Mouse (Mus musculus) forebrain, embryonic 16.5 days (tissue): ENCODE data around the gene Fhl3. TPM values are rescaled to one million over a fixed set of nuclear protein-coding genes. Genes with fewer than 3 reads are reported as not detected.

Experiments
- ATAC-seq: fragments of 200-750 bp; cut with Nextera tagmentation; 2 replicates; pipeline ENCODE4 v1.8.0; 2017; ENCODE audit warnings: mild to moderate bottlenecking, moderate library complexity
- H3K27ac ChIP-seq: fragments of 300-500 bp; sonication (generic); 2 replicates; pipeline ENCODE4 v1.5.1; 2014; ENCODE audit warnings: low read length, control low read depth
- H3K27me3 ChIP-seq: fragments of 300-500 bp; sonication (generic); replicated peaks from 2 replicates; pipeline ENCODE4 v1.6.1; 2014; ENCODE audit warnings: low read length; ENCODE audit not compliant: control insufficient read depth, insufficient read depth
- H3K36me3 ChIP-seq: fragments of 300-500 bp; sonication (generic); 2 replicates; pipeline ENCODE4 v1.6.1; 2014; ENCODE audit not compliant: control insufficient read depth, insufficient read depth
- H3K4me1 ChIP-seq: fragments of 300-500 bp; sonication (generic); replicated peaks from 2 replicates; pipeline ENCODE4 v1.6.1; 2014; ENCODE audit warnings: low read length; ENCODE audit not compliant: control insufficient read depth, insufficient read depth
- H3K4me2 ChIP-seq: fragments of 300-500 bp; sonication (generic); 2 replicates; pipeline ENCODE4 v1.6.1; 2014; ENCODE audit warnings: mild to moderate bottlenecking, low read length, control low read depth
- H3K4me3 ChIP-seq: fragments of 300-500 bp; sonication (generic); replicated peaks from 2 replicates; pipeline ENCODE4 v1.5.1; 2014; ENCODE audit warnings: mild to moderate bottlenecking, low read length, control low read depth
- H3K9ac ChIP-seq: fragments of 300-500 bp; sonication (generic); replicated peaks from 2 replicates; pipeline ENCODE4 v1.6.1; 2014; ENCODE audit warnings: low read depth, low read length, control low read depth
- H3K9me3 ChIP-seq: fragments of 300-500 bp; sonication (generic); 2 replicates; pipeline ENCODE4 v1.6.1; 2016; ENCODE audit warnings: low read length; ENCODE audit not compliant: control insufficient read depth
- WGBS: fragments of 180-500 bp; shearing (Covaris S2); extraction: QIAGEN DNeasy Blood & Tissue Kit; methylation state at CpG from one replicate; pipeline ENCODE4 v1.1.7; 2014; 5-methylcytosine and 5-hydroxymethylcytosine counted together
- polyA plus RNA-seq: library from polyadenylated mRNA; unstranded; fragments of >200 nt; fragmentation: Nextera tagmentation; extraction: Ambion mirVana; gene quantifications from 2 replicates; pipeline ENCODE4 v1.2.1, GENCODE M21; 2015

The Fhl3 gene
- polyA plus RNA-seq, 1 experiment from 2014 or later: 1.9 TPM

GRCm38 (mm10) chr4:124675037-124675436, 25.5 kb upstream of the Fhl3 start:
- Histone ChIP-seq H3K27ac (peak overlapping the region; percentile 33; the same call in 1 of the 2 replicates), H3K4me2 (no peak overlapping the region), H3K36me3 (peaks cover 8% of the 10 kb centered on the region), H3K9ac (no peak overlapping the region), H3K27me3 (no peaks in the 10 kb centered on the region; the same call in 1 of the 2 replicates), H3K4me3 (no peak overlapping the region), H3K4me1 (peaks cover 36% of the 10 kb centered on the region), H3K9me3 (no peaks in the 10 kb centered on the region)
- under 1% methylated on average over 4 of the region's 4 CpGs for WGBS
- ATAC-seq: no peak

GRCm38 (mm10) chr4:124675958-124676357, 24.5 kb upstream of the Fhl3 start:
- H3K27me3 ChIP-seq: no peaks in the 10 kb centered on the region; the same call in 1 of the 2 replicates
- no peak for ATAC-seq
- peaks cover 8% of the 10 kb centered on the region for H3K36me3 ChIP-seq
- 86% methylated on average over 6 of the region's 6 CpGs for WGBS
- H3K4me2 ChIP-seq: no peak overlapping the region
- peaks cover 36% of the 10 kb centered on the region for H3K4me1 ChIP-seq
- no peak overlapping the region for H3K9ac ChIP-seq
- no peak overlapping the region for H3K27ac ChIP-seq
- H3K4me3 ChIP-seq: no peak overlapping the region
- H3K9me3 ChIP-seq: no peaks in the 10 kb centered on the region

- no peaks in the 10 kb centered on the region for H3K4me1 ChIP-seq
- no peaks in the 10 kb centered on the region for H3K9me3 ChIP-seq
- no peak overlapping the region for H3K27ac ChIP-seq
- H3K4me2 ChIP-seq: no peak overlapping the region
- ATAC-seq: no peak
- 42% methylated on average over 7 of the region's 7 CpGs for WGBS
- peaks cover 23% of the 10 kb centered on the region for H3K36me3 ChIP-seq
- H3K9ac ChIP-seq: no peak overlapping the region
- no peak overlapping the region for H3K4me3 ChIP-seq
- no peaks in the 10 kb centered on the region for H3K27me3 ChIP-seq
Measured at GRCm38 (mm10) chr4:124682270-124682669, 18.2 kb upstream of the Fhl3 start.

- Histone ChIP-seq H3K4me2 (no peak overlapping the region), H3K27me3 (no peaks in the 10 kb centered on the region), H3K27ac (no peak overlapping the region), H3K36me3 (peaks cover 23% of the 10 kb centered on the region), H3K9ac (no peak overlapping the region), H3K9me3 (no peaks in the 10 kb centered on the region), H3K4me1 (no peaks in the 10 kb centered on the region), H3K4me3 (no peak overlapping the region)
- WGBS: 91% methylated on average over 4 of the region's 4 CpGs
- no peak for ATAC-seq
Measured at GRCm38 (mm10) chr4:124683474-124683873, 17.0 kb upstream of the Fhl3 start.

- Histone ChIP-seq H3K4me3 (no peak overlapping the region), H3K27ac (no peak overlapping the region), H3K9ac (no peak overlapping the region), H3K4me1 (no peaks in the 10 kb centered on the region), H3K27me3 (no peaks in the 10 kb centered on the region), H3K4me2 (no peak overlapping the region), H3K36me3 (peaks cover 15% of the 10 kb centered on the region), H3K9me3 (no peaks in the 10 kb centered on the region)
- 80% methylated on average over 4 of the region's 4 CpGs for WGBS
- no peak for ATAC-seq
Measured at GRCm38 (mm10) chr4:124685004-124685403, 15.5 kb upstream of the Fhl3 start.

- H3K4me2 ChIP-seq: no peak overlapping the region
- no peaks in the 10 kb centered on the region for H3K4me1 ChIP-seq
- H3K36me3 ChIP-seq: peaks cover 15% of the 10 kb centered on the region
- 91% methylated on average over 8 of the region's 8 CpGs for WGBS
- no peak for ATAC-seq
- no peaks in the 10 kb centered on the region for H3K27me3 ChIP-seq
- H3K9ac ChIP-seq: no peak overlapping the region
- no peak overlapping the region for H3K4me3 ChIP-seq
- no peak overlapping the region for H3K27ac ChIP-seq
- no peaks in the 10 kb centered on the region for H3K9me3 ChIP-seq
Measured at GRCm38 (mm10) chr4:124685453-124685852, 15.0 kb upstream of the Fhl3 start.

- no peak overlapping the region for H3K4me3 ChIP-seq
- peaks cover 15% of the 10 kb centered on the region for H3K36me3 ChIP-seq
- no peak overlapping the region for H3K4me2 ChIP-seq
- H3K9ac ChIP-seq: no peak overlapping the region
- no peaks in the 10 kb centered on the region for H3K9me3 ChIP-seq
- no peak for ATAC-seq
- no peak overlapping the region for H3K27ac ChIP-seq
- H3K27me3 ChIP-seq: no peaks in the 10 kb centered on the region
- WGBS: 88% methylated on average over 8 of the region's 8 CpGs
- H3K4me1 ChIP-seq: no peaks in the 10 kb centered on the region
Measured at GRCm38 (mm10) chr4:124685897-124686402, 14.6 kb upstream of the Fhl3 start.

GRCm38 (mm10) chr4:124691455-124691854, 9.0 kb upstream of the Fhl3 start:
- peaks cover 11% of the 10 kb centered on the region for H3K27me3 ChIP-seq
- H3K27ac ChIP-seq: no peak overlapping the region
- H3K9ac ChIP-seq: no peak overlapping the region
- H3K4me1 ChIP-seq: peaks cover 15% of the 10 kb centered on the region
- H3K4me2 ChIP-seq: no peak overlapping the region
- no peaks in the 10 kb centered on the region for H3K9me3 ChIP-seq
- WGBS: 90% methylated on average over 8 of the region's 8 CpGs
- ATAC-seq: no peak
- H3K36me3 ChIP-seq: 0 out of 2 replicates have a peak, but pooled peaks cover 2% of the 10 kb centered on the region
- no peak overlapping the region for H3K4me3 ChIP-seq

GRCm38 (mm10) chr4:124692416-124692861, 8.1 kb upstream of the Fhl3 start:
- Histone ChIP-seq H3K4me2 (peak overlapping the region; percentile 84), H3K4me1 (peaks cover 15% of the 10 kb centered on the region), H3K36me3 (no peaks in the 10 kb centered on the region), H3K27me3 (peaks cover 11% of the 10 kb centered on the region), H3K9ac (peak overlapping the region; percentile 91), H3K4me3 (peak overlapping the region; percentile 94), H3K9me3 (no peaks in the 10 kb centered on the region), H3K27ac (no peak overlapping the region)
- no peak for ATAC-seq
- 65% methylated on average over 3 of the region's 3 CpGs for WGBS
